Mouse (Mus musculus) ES-Bruce4 (cell line): ENCODE results near the gene Nos1ap.

Experiments
- CTCF ChIP-seq: IDR thresholded peaks from one replicate; pipeline ENCODE4 v1.8.1; 2011; ENCODE audit warnings: low read depth, low read length
- POLR2A ChIP-seq: IDR thresholded peaks from one replicate; pipeline ENCODE4 v1.8.1; 2011; ENCODE audit warnings: low read length; ENCODE audit not compliant: insufficient read depth

DNA sequence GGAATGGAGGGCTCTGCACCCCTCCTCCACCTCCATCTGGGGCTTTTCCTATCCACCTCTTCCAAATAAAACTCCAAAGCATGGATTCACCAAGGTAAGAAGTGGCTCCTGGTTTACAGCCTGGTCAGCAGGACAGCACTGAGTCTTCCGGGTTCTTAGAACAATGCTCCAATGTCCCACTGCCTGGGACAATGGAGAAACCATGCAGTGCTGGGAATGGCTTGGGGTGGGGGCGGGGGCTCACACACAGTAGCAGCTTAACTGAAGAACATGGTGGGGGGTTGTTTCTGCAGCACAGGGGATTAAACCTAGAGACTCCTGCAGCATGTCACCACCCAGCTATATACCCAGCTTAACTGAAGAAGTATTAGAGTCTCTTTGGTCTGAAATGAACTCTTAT, 209.2 kb downstream of the Nos1ap start:
- no peak for TF ChIP-seq CTCF
- TF ChIP-seq POLR2A = no peak
